Mouse (Mus musculus): Measurements from ENCODE around the gene Glmp. TPM values are rescaled to one million over a fixed set of nuclear protein-coding genes. Genes with fewer than 3 reads are reported as not detected.
"Not testable (repeated sequence)": the region's sequence is repeated elsewhere in the genome, so short reads cannot be mapped to it uniquely, and the experiment has no call there.

Glmp gene
- polyA plus RNA-seq, 1 experiment from 2014 or later = 64.3 TPM

- H3K27me3 ChIP-seq (ENCODE audit: control insufficient read depth, insufficient read depth, low read length); ATAC-seq (ENCODE audit: low FRiP score, low TSS enrichment); H3K4me1 ChIP-seq (ENCODE audit: control insufficient read depth, insufficient read depth, low read length); H3K9me3 ChIP-seq (ENCODE audit: control insufficient read depth, low read length); DNase-seq; H3K27ac ChIP-seq (replicated peaks; ENCODE audit: low read depth, low read length); H3K4me2 ChIP-seq (ENCODE audit: low read length); H3K36me3 ChIP-seq (ENCODE audit: control insufficient read depth, insufficient read depth, low read length); H3K9ac ChIP-seq (replicated peaks; ENCODE audit: low read length); H3K4me3 ChIP-seq (replicated peaks; ENCODE audit: low read depth, low read length): not testable (repeated sequence)
- WGBS = 79% methylated on average over 8 of the region's 10 CpGs
Observed at GRCm38 (mm10) chr3:88288133-88288713, 36.6 kb upstream of the Glmp start.

DNA sequence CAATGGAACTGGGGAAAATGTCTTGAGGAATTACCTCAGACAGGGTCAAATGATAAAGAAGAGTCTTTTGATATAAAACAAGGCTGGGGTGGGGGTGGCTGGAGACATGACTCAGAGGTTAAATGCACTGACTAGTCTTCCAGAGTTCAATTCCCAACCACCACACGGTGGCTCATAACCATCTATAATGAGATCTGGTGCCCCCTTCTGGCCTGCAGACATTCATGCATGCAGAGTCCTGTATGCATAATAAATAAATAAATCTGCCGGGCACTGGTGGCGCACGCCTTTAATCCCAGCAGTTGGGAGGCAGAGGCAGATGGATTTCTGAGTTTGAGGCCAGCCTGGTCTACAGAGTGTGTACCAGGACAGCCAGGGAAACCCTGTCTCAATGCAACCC lies 32.9 kb upstream of the Glmp start:
- ATAC-seq (ENCODE audit: low FRiP score, low TSS enrichment) (no peak), DNase-seq (peak; percentile 21)
- 29% methylated on average over 4 of the region's 4 CpGs for WGBS
- no peaks in the 10 kb centered on the region for H3K27me3 ChIP-seq (ENCODE audit: control insufficient read depth, insufficient read depth, low read length)
- H3K4me1 ChIP-seq (ENCODE audit: control insufficient read depth, insufficient read depth, low read length) = no peaks in the 10 kb centered on the region
- H3K36me3 ChIP-seq (ENCODE audit: control insufficient read depth, insufficient read depth, low read length) = no peaks in the 10 kb centered on the region
- H3K9me3 ChIP-seq (ENCODE audit: control insufficient read depth, low read length) = no peaks in the 10 kb centered on the region
- no peak overlapping the region for H3K4me2 ChIP-seq (ENCODE audit: low read length)
- H3K4me3 ChIP-seq (replicated peaks; ENCODE audit: low read depth, low read length) = no peak overlapping the region
- H3K27ac ChIP-seq (replicated peaks; ENCODE audit: low read depth, low read length) = no peak overlapping the region
- H3K9ac ChIP-seq (replicated peaks; ENCODE audit: low read length) = no peak overlapping the region

DNA sequence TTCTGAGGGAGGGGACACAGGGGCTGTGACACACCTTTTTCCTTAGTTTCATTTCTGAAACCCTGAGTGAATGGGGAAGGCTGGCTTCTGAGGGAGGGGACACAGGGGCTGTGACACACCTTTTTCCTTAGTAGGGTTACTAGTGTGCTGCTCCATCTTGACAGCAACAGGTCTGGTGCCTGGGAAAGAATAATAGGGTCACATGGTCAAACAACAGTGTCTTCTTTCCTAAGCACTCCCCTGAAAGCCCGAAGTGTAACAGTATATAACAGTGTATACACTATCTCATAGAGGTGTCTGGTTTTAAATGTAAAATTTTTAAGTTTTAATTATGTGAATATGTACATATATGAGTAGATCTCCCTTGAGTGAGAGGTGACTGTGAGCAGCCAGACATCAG lies 29.6 kb upstream of the Glmp start:
- WGBS = 80% methylated on average over 1 of the region's 1 CpGs
- H3K36me3 ChIP-seq (ENCODE audit: control insufficient read depth, insufficient read depth, low read length) = peaks cover 14% of the 10 kb centered on the region
- ATAC-seq (ENCODE audit: low FRiP score, low TSS enrichment); H3K4me1 ChIP-seq (ENCODE audit: control insufficient read depth, insufficient read depth, low read length); H3K9me3 ChIP-seq (ENCODE audit: control insufficient read depth, low read length); H3K27ac ChIP-seq (replicated peaks; ENCODE audit: low read depth, low read length); H3K27me3 ChIP-seq (ENCODE audit: control insufficient read depth, insufficient read depth, low read length); H3K9ac ChIP-seq (replicated peaks; ENCODE audit: low read length); DNase-seq: not testable (repeated sequence)
- peak overlapping the region; percentile 57; the same call in 1 of the 2 replicates for H3K4me3 ChIP-seq (replicated peaks; ENCODE audit: low read depth, low read length)
- H3K4me2 ChIP-seq (ENCODE audit: low read length) = peak overlapping the region; percentile 64; the same call in 1 of the 2 replicates

- Histone ChIP-seq H3K9ac (replicated peaks; ENCODE audit: low read length) (peak overlapping the region; percentile 48), H3K27ac (replicated peaks; ENCODE audit: low read depth, low read length) (peak overlapping the region; percentile 82), H3K4me1 (ENCODE audit: control insufficient read depth, insufficient read depth, low read length) (peaks cover 9% of the 10 kb centered on the region), H3K27me3 (ENCODE audit: control insufficient read depth, insufficient read depth, low read length) (no peaks in the 10 kb centered on the region), H3K4me3 (replicated peaks; ENCODE audit: low read depth, low read length) (peak overlapping the region; percentile 57), H3K9me3 (ENCODE audit: control insufficient read depth, low read length) (no peaks in the 10 kb centered on the region), H3K4me2 (ENCODE audit: low read length) (peak overlapping the region; percentile 64), H3K36me3 (ENCODE audit: control insufficient read depth, insufficient read depth, low read length) (peaks cover 23% of the 10 kb centered on the region)
- WGBS = under 1% methylated on average over 12 of the region's 12 CpGs
- DNase-seq (no peak), ATAC-seq (ENCODE audit: low FRiP score, low TSS enrichment) (peak; percentile 32)
Observed at GRCm38 (mm10) chr3:88296110-88296560, 28.7 kb upstream of the Glmp start.

- Histone ChIP-seq H3K4me1 (ENCODE audit: control insufficient read depth, insufficient read depth, low read length) (peaks cover 9% of the 10 kb centered on the region), H3K9me3 (ENCODE audit: control insufficient read depth, low read length) (no peaks in the 10 kb centered on the region), H3K4me3 (replicated peaks; ENCODE audit: low read depth, low read length) (peak within 1 kb of the TSS; percentile 57), H3K27ac (replicated peaks; ENCODE audit: low read depth, low read length) (peak within 1 kb of the TSS; percentile 84), H3K36me3 (ENCODE audit: control insufficient read depth, insufficient read depth, low read length) (peaks cover 29% of the 10 kb centered on the region), H3K4me2 (ENCODE audit: low read length) (peak within 1 kb of the TSS; percentile 69), H3K27me3 (ENCODE audit: control insufficient read depth, insufficient read depth, low read length) (no peaks in the 10 kb centered on the region), H3K9ac (replicated peaks; ENCODE audit: low read length) (peak within 1 kb of the TSS; percentile 68)
- peak; percentile 98 for ATAC-seq (ENCODE audit: low FRiP score, low TSS enrichment)
- under 1% methylated on average over 44 of the region's 44 CpGs for WGBS
- DNase-seq = peak; percentile 100
Observed at GRCm38 (mm10) chr3:88296561-88297318, 28.1 kb upstream of the Glmp start, which contains the start of the genes Tsacc and Cct3. Gene Tsacc, minus strand, starts transcription at chr3:88296999. Gene Cct3, plus strand, starts transcription at chr3:88297116.

DNA sequence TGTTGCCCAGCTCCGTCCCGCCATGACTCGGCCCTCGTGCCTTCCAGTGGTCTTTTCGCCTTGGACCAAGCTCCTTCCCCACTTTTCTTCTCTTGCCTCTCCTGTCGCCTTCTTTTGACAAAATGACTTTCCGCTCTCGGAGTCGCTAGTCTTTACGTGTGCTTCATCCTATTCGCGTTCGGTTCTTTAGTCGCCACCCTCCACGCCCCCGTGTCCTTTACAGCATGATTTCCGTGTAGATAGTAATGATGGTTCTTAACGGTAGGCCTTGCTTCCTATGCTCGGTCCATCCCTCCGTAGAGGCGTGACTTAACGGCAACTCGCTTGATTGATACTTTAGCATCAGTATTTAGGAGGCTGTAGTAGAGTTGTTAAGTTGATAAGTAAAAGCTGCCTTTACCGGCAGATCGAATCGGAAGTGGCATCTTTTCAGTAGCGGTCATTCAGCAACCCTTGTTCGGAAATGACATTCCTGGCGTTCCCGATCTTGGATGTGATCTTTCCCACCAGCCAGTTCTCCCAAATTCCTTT lies 27.4 kb upstream of the Glmp start:
- Histone ChIP-seq H3K36me3 (ENCODE audit: control insufficient read depth, insufficient read depth, low read length) (peaks cover 35% of the 10 kb centered on the region), H3K4me2 (ENCODE audit: low read length) (peak overlapping the region; percentile 69), H3K9ac (replicated peaks; ENCODE audit: low read length) (peak overlapping the region; percentile 68), H3K4me1 (ENCODE audit: control insufficient read depth, insufficient read depth, low read length) (peaks cover 9% of the 10 kb centered on the region), H3K9me3 (ENCODE audit: control insufficient read depth, low read length) (no peaks in the 10 kb centered on the region), H3K27ac (replicated peaks; ENCODE audit: low read depth, low read length) (peak overlapping the region; percentile 84), H3K27me3 (ENCODE audit: control insufficient read depth, insufficient read depth, low read length) (no peaks in the 10 kb centered on the region), H3K4me3 (replicated peaks; ENCODE audit: low read depth, low read length) (peak overlapping the region; percentile 57)
- WGBS = under 1% methylated on average over 30 of the region's 30 CpGs
- ATAC-seq (ENCODE audit: low FRiP score, low TSS enrichment) = peak; percentile 15; the same call in 1 of the 2 replicates
- peak; percentile 47 for DNase-seq

- 98% methylated on average over 1 of the region's 1 CpGs for WGBS
- DNase-seq = no peak
- Histone ChIP-seq H3K27me3 (ENCODE audit: control insufficient read depth, insufficient read depth, low read length) (no peaks in the 10 kb centered on the region), H3K9ac (replicated peaks; ENCODE audit: low read length) (no peak overlapping the region), H3K4me1 (ENCODE audit: control insufficient read depth, insufficient read depth, low read length) (peaks cover 9% of the 10 kb centered on the region), H3K9me3 (ENCODE audit: control insufficient read depth, low read length) (no peaks in the 10 kb centered on the region), H3K4me2 (ENCODE audit: low read length) (peak overlapping the region; percentile 69), H3K36me3 (ENCODE audit: control insufficient read depth, insufficient read depth, low read length) (peaks cover 52% of the 10 kb centered on the region), H3K27ac (replicated peaks; ENCODE audit: low read depth, low read length) (no peak overlapping the region), H3K4me3 (replicated peaks; ENCODE audit: low read depth, low read length) (no peak overlapping the region)
- ATAC-seq (ENCODE audit: low FRiP score, low TSS enrichment) = no peak
Observed at GRCm38 (mm10) chr3:88299172-88299571, 25.7 kb upstream of the Glmp start.

DNA sequence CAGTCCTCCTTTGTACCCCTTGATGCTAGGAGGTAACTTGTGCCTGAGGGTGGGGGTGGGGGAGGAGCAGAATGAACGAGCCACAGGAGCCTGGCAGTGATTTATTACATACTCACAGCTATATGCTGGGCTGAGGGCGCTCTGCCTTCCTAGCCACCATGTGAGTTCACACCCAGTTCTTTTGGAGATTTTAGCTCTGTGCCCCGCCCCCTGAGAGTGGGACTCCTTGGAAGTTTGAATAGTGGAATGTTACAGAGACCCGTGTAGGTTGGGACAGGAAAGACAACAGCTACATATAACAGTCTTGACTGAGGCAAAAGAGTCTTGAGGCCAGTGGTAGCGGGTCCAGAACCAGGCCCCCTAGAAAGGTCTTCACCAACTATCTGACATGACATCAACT lies 4.1 kb downstream of the Glmp start:
- H3K4me2 ChIP-seq (ENCODE audit: low read length) = no peak overlapping the region
- 87% methylated on average over 5 of the region's 5 CpGs for WGBS

More for the DNA sequence above, 4.1 kb downstream of the Glmp start:
- DNase-seq = no peak
- Histone ChIP-seq H3K4me3 (replicated peaks; ENCODE audit: low read depth, low read length) (no peak overlapping the region), H3K4me1 (ENCODE audit: control insufficient read depth, insufficient read depth, low read length) (peaks cover 12% of the 10 kb centered on the region), H3K9me3 (ENCODE audit: control insufficient read depth, low read length) (no peaks in the 10 kb centered on the region), H3K9ac (replicated peaks; ENCODE audit: low read length) (no peak overlapping the region), H3K36me3 (ENCODE audit: control insufficient read depth, insufficient read depth, low read length) (peaks cover 21% of the 10 kb centered on the region; the same call in 1 of the 2 replicates), H3K27ac (replicated peaks; ENCODE audit: low read depth, low read length) (no peak overlapping the region), H3K27me3 (ENCODE audit: control insufficient read depth, insufficient read depth, low read length) (no peaks in the 10 kb centered on the region)
- no peak for ATAC-seq (ENCODE audit: low FRiP score, low TSS enrichment)

Data from midbrain, embryonic 14.5 days (tissue).